Mouse (Mus musculus) left cerebral cortex, adult 2 months (tissue): ENCODE data around the gene Plxna4. TPM values are rescaled to one million over a fixed set of nuclear protein-coding genes. Genes with fewer than 3 reads are reported as not detected.

ENCODE experiments used
- DNase-seq, 2 experiments: peaks; one replicate each; pipeline ENCODE4 v3.0.0; 2021 to 2022; ENCODE audit warnings: low spot score in 2 of 2, mixed read lengths in 1 of 2; ENCODE audit errors: extremely low spot score in 1 of 2
- H3K27ac ChIP-seq: fragments of 200-600 bp; 2 replicates; pipeline ENCODE4 v1.8.1; 2022
- H3K4me3 ChIP-seq: fragments of 200-600 bp; 2 replicates; pipeline ENCODE4 v1.8.1; 2022
- CTCF ChIP-seq: fragments of 200-600 bp; IDR thresholded peaks from 2 replicates; pipeline ENCODE4 v1.8.1; 2022; ENCODE audit warnings: antibody characterized with exemption, mild to moderate bottlenecking, moderate library complexity
- intact Hi-C: fragments of 180-260 bp; cut with DNase I; formaldehyde crosslinking; loops from one replicate; pipeline ENCODE4 v1.15.1; 2025
- total RNA-seq, 2 experiments: library from RNA; stranded (reverse); gene quantifications; 2 replicates each; pipeline ENCODE4 v1.2.3; 2021

The Plxna4 gene
- total RNA-seq, 2 experiments from 2014 or later, result 70.2 to 71.6 TPM

DNA sequence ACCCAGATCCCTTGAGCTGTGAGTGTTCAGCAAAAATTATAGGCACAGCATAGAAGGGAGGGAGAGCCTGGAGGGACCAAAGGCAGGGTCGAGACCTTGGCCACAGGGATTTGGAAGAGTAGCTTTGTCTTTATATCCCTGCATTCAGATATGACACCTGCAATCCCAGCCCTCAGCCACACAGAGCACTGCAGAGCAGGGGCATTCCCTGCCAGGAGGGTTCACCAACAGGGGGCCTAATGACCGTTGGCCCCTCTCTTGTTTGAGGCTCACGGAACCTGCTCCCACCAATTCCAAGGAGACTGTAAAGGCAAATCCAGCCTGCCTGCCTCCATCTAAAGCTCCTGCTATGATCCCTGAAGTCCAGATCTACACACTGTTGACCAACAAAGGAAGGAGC is 410.1 kb downstream of the Plxna4 start:
- TF ChIP-seq CTCF, result peak; percentile 24
- Histone ChIP-seq H3K4me3 (no peak overlapping the region), H3K27ac (no peak overlapping the region)
- no peak for DNase-seq
- intact Hi-C loops, result no loop called here

GRCm38 (mm10) chr6:32167725-32168124 is 420.3 kb downstream of the Plxna4 start:
- no peak overlapping the region for H3K4me3 ChIP-seq
- H3K27ac ChIP-seq, result no peak overlapping the region
- no peak for DNase-seq
- no peak for TF ChIP-seq CTCF
- intact Hi-C loops, result loop anchor here (10.0 kb wide), 1 partner anchor 223 kb away; no protein-coding TSS in a partner anchor

DNA sequence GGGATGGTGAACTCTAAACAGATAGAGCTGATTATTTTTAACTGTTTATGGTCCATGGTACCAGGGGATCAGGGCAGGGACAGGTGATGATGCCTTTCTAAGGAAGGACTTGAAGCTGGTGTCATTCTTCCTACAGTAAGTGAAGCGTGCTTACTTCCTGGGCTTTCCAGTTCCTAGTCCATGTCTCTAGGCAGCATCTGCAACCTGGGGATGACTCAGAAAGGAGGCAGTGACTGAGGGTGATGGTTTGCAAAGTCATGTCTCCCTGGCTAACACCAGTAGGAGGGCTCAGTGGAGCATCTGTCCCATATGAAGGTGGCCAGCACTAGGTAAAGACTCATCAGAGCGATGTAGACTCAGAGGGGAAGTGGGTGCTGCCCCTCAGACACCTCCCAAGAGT is 427.6 kb downstream of the Plxna4 start:
- Histone ChIP-seq H3K27ac (no peak overlapping the region), H3K4me3 (no peak overlapping the region)
- no peak for TF ChIP-seq CTCF
- intact Hi-C loops, result loop anchor here (10.0 kb wide), 1 partner anchor 216 kb away; no protein-coding TSS in a partner anchor
- no peak for DNase-seq

DNA sequence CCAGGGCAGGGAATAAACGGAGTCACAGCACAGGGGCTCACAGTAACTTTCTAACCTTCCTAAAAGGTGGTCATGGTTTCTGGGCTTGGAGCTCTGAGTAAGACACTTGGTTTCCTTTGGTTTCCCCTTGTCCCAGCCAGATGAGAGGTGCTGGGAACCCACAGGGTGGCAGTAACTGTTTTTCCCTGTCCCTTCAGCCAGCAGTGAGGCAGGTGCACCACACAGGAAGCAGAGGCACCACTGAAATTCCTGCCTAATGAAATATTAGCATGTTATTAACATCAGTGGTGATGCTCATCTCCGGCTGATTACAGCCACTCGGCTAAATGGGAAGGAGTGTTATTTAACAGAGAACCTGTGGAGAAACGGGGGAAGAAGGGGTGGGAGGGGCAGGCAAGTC is 428.1 kb downstream of the Plxna4 start:
- DNase-seq, result no peak
- no peak overlapping the region for H3K27ac ChIP-seq
- no peak overlapping the region for H3K4me3 ChIP-seq
- TF ChIP-seq CTCF, result no peak
- intact Hi-C loops, result loop anchor here (10.0 kb wide), 1 partner anchor 215 kb away; no protein-coding TSS in a partner anchor

- H3K27ac ChIP-seq, result no peak overlapping the region
- no peak for TF ChIP-seq CTCF
- intact Hi-C loops, result no loop called here
- DNase-seq, result no peak
- H3K4me3 ChIP-seq, result no peak overlapping the region
Observed at GRCm38 (mm10) chr6:32158347-32158746, 429.6 kb downstream of the Plxna4 start.

- no peak for DNase-seq
- intact Hi-C loops, result no loop called here
- TF ChIP-seq CTCF, result no peak
Observed at GRCm38 (mm10) chr6:32153170-32153569, 434.8 kb downstream of the Plxna4 start.

GRCm38 (mm10) chr6:32150836-32151235 is 437.2 kb downstream of the Plxna4 start:
- no peak for TF ChIP-seq CTCF
- intact Hi-C loops, result no loop called here
- no peak overlapping the region for H3K4me3 ChIP-seq
- DNase-seq, result peak in 1 of 2 experiments; percentile 9
- no peak overlapping the region for H3K27ac ChIP-seq

More at GRCm38 (mm10) chr6:32153170-32153569, 434.8 kb downstream of the Plxna4 start:
- H3K27ac ChIP-seq, result no peak overlapping the region
- H3K4me3 ChIP-seq, result no peak overlapping the region

DNA sequence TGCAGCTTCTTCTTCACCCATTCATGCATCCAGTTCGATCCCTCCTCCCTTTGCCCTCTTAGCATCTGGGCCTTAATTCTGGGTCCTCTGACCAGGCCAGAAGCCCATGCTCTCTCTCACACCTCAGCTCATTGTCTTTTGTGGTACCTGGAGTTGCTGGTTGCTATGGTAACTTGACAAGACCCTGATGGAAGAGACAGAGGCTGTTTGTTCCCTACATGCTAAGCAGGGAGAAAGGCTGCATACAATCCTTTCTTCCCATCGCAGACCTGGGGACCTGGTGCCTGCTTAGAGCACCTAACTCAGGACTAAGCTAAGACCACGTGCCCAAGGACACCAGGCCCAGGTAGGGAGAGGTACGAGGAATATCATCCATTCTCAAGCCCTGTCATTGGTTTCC is 443.2 kb downstream of the Plxna4 start:
- no peak overlapping the region for H3K4me3 ChIP-seq
- H3K27ac ChIP-seq, result no peak overlapping the region
- TF ChIP-seq CTCF, result no peak
- intact Hi-C loops, result no loop called here
- no peak for DNase-seq

- TF ChIP-seq CTCF, result no peak
- H3K4me3 ChIP-seq, result no peak overlapping the region
- DNase-seq, result no peak
- intact Hi-C loops, result no loop called here
- no peak overlapping the region for H3K27ac ChIP-seq
Observed at GRCm38 (mm10) chr6:32139537-32139936, 448.5 kb downstream of the Plxna4 start.

GRCm38 (mm10) chr6:32126914-32127313 is 461.1 kb downstream of the Plxna4 start:
- no peak for DNase-seq
- Histone ChIP-seq H3K27ac (no peak overlapping the region), H3K4me3 (no peak overlapping the region)
- TF ChIP-seq CTCF, result no peak
- intact Hi-C loops, result no loop called here

DNA sequence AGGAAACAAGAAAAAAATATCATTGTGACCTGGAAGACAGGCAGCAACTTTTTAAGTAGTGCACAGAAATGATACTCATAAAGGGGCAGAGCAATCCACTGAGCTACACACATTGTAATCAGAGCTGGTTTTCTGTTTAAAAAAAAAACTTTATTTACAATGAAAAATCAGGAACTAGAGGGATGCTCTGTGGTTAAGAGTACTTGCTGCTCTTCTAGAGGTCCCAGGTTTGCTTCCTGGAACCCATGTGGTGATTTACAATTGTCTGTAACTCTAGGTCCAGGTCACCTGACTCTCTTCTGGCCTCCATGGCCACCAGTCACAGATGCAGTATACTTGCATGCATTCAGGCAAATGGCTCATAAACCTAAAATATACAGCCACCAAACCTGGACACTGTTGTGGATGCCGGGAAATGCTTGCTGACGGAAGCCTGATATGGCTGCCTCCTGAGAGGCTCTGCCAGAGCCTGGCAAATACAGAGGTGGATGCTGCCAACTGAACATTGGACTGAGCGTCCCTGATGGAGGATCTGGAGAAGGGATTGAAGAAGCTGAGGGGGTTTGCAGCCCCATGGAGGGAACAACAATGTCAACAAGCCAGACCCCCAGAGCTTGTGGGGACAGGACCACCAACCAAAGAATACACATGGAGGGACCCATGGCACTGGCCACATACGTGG is 465.3 kb downstream of the Plxna4 start:
- no peak for DNase-seq
- Histone ChIP-seq H3K4me3 (no peak overlapping the region), H3K27ac (no peak overlapping the region)
- intact Hi-C loops, result no loop called here
- no peak for TF ChIP-seq CTCF

DNA sequence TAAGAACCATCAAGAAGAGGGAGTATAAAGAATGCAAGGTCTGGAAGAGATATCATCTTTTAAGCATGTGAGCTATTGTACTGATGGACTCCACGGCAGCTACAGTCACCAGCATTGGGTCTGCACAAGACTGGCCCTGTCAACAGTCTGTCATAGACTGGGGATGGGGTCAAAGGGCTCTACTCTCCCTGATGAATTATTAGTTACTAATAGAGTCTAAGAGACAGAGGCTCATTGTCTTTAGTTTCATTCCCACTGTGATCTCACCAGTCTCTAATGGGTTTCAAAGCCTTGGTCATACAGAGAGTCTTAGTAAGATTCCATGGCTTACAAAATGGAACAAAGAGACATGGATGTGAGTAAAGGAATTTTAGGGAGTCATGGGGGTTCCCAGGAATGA is 467.1 kb downstream of the Plxna4 start:
- no peak for TF ChIP-seq CTCF
- Histone ChIP-seq H3K27ac (no peak overlapping the region), H3K4me3 (no peak overlapping the region)
- intact Hi-C loops, result no loop called here
- no peak for DNase-seq

DNA sequence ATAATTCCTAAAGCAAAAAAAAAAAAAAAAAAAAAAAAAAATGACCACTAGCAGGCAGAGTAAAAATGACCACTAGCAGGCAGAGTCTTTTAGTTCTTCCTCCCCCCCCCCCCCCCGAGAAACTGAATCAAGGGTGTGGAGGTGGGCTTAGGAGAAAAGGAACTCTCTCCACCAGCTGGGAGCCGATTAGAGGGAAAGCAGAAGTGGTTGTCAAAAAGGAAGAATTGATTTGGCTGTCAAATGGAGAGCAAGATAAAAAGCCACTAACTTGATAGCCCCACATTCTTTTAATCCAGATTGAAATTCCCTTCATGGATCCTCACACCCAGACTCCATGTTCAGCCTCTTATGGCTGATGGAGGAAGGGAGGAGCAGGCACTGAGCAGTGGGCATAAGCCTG is 478.8 kb downstream of the Plxna4 start:
- no peak overlapping the region for H3K27ac ChIP-seq
- TF ChIP-seq CTCF, result no peak
- intact Hi-C loops, result no loop called here
- DNase-seq, result no peak
- H3K4me3 ChIP-seq, result no peak overlapping the region
